Mouse (Mus musculus): ENCODE measurements at regions not wholly inside any gene's neighbourhood (a gene's known extent, or its start where the extent isn't known, plus 50 kb on each side); places are given as distances from the start of the nearest gene placed in this dataset.

DNA sequence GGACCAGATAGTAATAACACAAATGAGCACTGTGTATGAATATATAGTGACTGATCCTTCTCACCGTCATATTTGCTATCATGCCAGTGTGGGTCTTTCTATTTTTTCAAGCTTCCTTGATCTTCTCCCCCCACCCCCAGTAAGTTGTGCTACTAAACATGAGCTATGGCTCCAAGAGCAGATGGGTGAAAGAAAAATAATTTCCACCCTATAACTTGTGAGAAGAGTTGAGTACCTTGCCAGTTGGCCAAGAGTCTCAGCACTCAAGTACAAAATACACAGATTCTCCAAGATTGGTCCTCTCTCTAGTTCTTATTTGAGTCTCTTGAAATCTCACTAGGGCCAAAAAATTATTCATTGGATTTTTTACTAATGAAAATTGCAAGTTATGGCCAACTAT is 777.3 kb downstream of the Cypt12 start:
- no peaks in the 10 kb centered on the region for H3K4me1 ChIP-seq (replicated peaks; ENCODE audit: control insufficient read depth, insufficient read depth, low read length)
- H3K9me3 ChIP-seq (ENCODE audit: control insufficient read depth), result no peaks in the 10 kb centered on the region
- H3K36me3 ChIP-seq (ENCODE audit: control insufficient read depth, insufficient read depth), result no peaks in the 10 kb centered on the region
- no peak overlapping the region for H3K9ac ChIP-seq (ENCODE audit: low read depth, low read length)
- no peak overlapping the region for H3K4me3 ChIP-seq (ENCODE audit: low read depth, low read length)
- ATAC-seq, result no peak
- H3K4me2 ChIP-seq (replicated peaks; ENCODE audit: low read depth), result no peak overlapping the region
- 94% methylated on average over 1 of the region's 1 CpGs for WGBS
- TF ChIP-seq CTCF (IDR thresholded peaks at IDR 0.05; ENCODE audit: low read depth), result no peak
- H3K27me3 ChIP-seq (replicated peaks; ENCODE audit: control insufficient read depth, insufficient read depth, low read length), result no peaks in the 10 kb centered on the region
- no peak overlapping the region for H3K27ac ChIP-seq (ENCODE audit: low read depth, low read length)

GRCm38 (mm10) chr3:18731251-18731650 is 783.0 kb downstream of the Cypt12 start:
- Histone ChIP-seq H3K27me3 (replicated peaks; ENCODE audit: control insufficient read depth, insufficient read depth, low read length) (no peaks in the 10 kb centered on the region), H3K36me3 (ENCODE audit: control insufficient read depth, insufficient read depth) (no peaks in the 10 kb centered on the region), H3K9me3 (ENCODE audit: control insufficient read depth) (no peaks in the 10 kb centered on the region), H3K4me3 (ENCODE audit: low read depth, low read length) (no peak overlapping the region), H3K4me2 (replicated peaks; ENCODE audit: low read depth) (no peak overlapping the region), H3K9ac (ENCODE audit: low read depth, low read length) (no peak overlapping the region), H3K4me1 (replicated peaks; ENCODE audit: control insufficient read depth, insufficient read depth, low read length) (no peaks in the 10 kb centered on the region), H3K27ac (ENCODE audit: low read depth, low read length) (no peak overlapping the region)
- no peak for TF ChIP-seq CTCF (IDR thresholded peaks at IDR 0.05; ENCODE audit: low read depth)
- ATAC-seq, result no peak
- WGBS, result 56% methylated on average over 1 of the region's 1 CpGs

DNA sequence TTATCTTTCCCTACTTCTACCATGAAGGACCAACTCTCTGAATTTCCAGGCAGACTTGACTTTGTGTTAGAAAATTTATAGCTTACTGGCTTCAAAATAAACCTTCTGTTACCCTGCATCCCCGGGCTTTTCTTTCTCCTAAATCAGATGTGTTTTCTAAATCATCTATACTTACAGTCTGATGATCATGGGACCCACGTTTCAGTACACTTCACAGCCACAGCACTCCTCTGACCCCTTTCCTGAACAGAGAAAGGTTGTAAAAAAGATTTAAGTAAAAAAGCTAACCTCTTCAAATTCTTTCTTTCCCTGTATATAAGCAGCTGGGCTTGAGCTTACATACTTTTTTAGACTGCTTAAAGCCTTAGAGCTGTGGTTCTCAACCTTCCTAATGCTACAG is 783.5 kb downstream of the Cypt12 start:
- no peak for ATAC-seq
- 50% methylated on average over 2 of the region's 2 CpGs for WGBS

GRCm38 (mm10) chr3:18733540-18733939 is 785.3 kb downstream of the Cypt12 start:
- Histone ChIP-seq H3K4me2 (replicated peaks; ENCODE audit: low read depth) (no peak overlapping the region), H3K36me3 (ENCODE audit: control insufficient read depth, insufficient read depth) (no peaks in the 10 kb centered on the region), H3K4me3 (ENCODE audit: low read depth, low read length) (no peak overlapping the region), H3K27ac (ENCODE audit: low read depth, low read length) (no peak overlapping the region), H3K4me1 (replicated peaks; ENCODE audit: control insufficient read depth, insufficient read depth, low read length) (no peaks in the 10 kb centered on the region), H3K27me3 (replicated peaks; ENCODE audit: control insufficient read depth, insufficient read depth, low read length) (no peaks in the 10 kb centered on the region), H3K9ac (ENCODE audit: low read depth, low read length) (no peak overlapping the region), H3K9me3 (ENCODE audit: control insufficient read depth) (no peaks in the 10 kb centered on the region)
- no peak for ATAC-seq
- WGBS, result 54% methylated on average over 1 of the region's 1 CpGs
- no peak for TF ChIP-seq CTCF (IDR thresholded peaks at IDR 0.05; ENCODE audit: low read depth)

More for the DNA sequence above, 783.5 kb downstream of the Cypt12 start:
- no peak overlapping the region for H3K9ac ChIP-seq (ENCODE audit: low read depth, low read length)
- H3K4me1 ChIP-seq (replicated peaks; ENCODE audit: control insufficient read depth, insufficient read depth, low read length), result no peaks in the 10 kb centered on the region
- H3K27ac ChIP-seq (ENCODE audit: low read depth, low read length), result no peak overlapping the region
- H3K36me3 ChIP-seq (ENCODE audit: control insufficient read depth, insufficient read depth), result no peaks in the 10 kb centered on the region
- H3K9me3 ChIP-seq (ENCODE audit: control insufficient read depth), result no peaks in the 10 kb centered on the region
- TF ChIP-seq CTCF (IDR thresholded peaks at IDR 0.05; ENCODE audit: low read depth), result no peak
- H3K27me3 ChIP-seq (replicated peaks; ENCODE audit: control insufficient read depth, insufficient read depth, low read length), result no peaks in the 10 kb centered on the region
- no peak overlapping the region for H3K4me3 ChIP-seq (ENCODE audit: low read depth, low read length)
- no peak overlapping the region for H3K4me2 ChIP-seq (replicated peaks; ENCODE audit: low read depth)

DNA sequence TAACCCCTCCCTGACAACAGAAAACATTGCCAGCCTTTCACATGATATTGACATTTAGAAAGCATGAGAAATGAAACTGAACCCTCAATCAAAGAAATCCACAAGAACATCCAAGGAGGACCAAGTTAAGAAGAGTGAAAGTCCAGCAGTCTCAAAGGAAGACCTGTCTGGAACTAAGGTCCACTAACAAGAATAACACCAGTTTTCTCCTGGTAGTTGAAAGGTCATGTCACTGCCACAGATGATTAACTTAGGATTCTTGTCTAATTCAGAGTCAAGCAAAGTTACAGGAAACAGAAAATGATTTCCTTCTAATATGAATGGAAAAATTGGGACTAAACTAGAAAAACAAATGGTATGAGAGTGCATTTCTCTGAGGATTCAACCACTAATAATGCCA is 790.7 kb downstream of the Cypt12 start:
- Histone ChIP-seq H3K27ac (ENCODE audit: low read depth, low read length) (no peak overlapping the region), H3K36me3 (ENCODE audit: control insufficient read depth, insufficient read depth) (no peaks in the 10 kb centered on the region), H3K4me2 (replicated peaks; ENCODE audit: low read depth) (no peak overlapping the region), H3K4me1 (replicated peaks; ENCODE audit: control insufficient read depth, insufficient read depth, low read length) (no peaks in the 10 kb centered on the region), H3K9me3 (ENCODE audit: control insufficient read depth) (no peaks in the 10 kb centered on the region), H3K9ac (ENCODE audit: low read depth, low read length) (no peak overlapping the region), H3K27me3 (replicated peaks; ENCODE audit: control insufficient read depth, insufficient read depth, low read length) (no peaks in the 10 kb centered on the region), H3K4me3 (ENCODE audit: low read depth, low read length) (no peak overlapping the region)
- TF ChIP-seq CTCF (IDR thresholded peaks at IDR 0.05; ENCODE audit: low read depth), result no peak
- no peak for ATAC-seq

- 89% methylated on average over 4 of the region's 4 CpGs for WGBS
- no peaks in the 10 kb centered on the region for H3K36me3 ChIP-seq (ENCODE audit: control insufficient read depth, insufficient read depth)
- H3K27ac ChIP-seq (ENCODE audit: low read depth, low read length), result no peak overlapping the region
- no peaks in the 10 kb centered on the region for H3K27me3 ChIP-seq (replicated peaks; ENCODE audit: control insufficient read depth, insufficient read depth, low read length)
- H3K4me2 ChIP-seq (replicated peaks; ENCODE audit: low read depth), result no peak overlapping the region
- no peak for ATAC-seq
- H3K4me1 ChIP-seq (replicated peaks; ENCODE audit: control insufficient read depth, insufficient read depth, low read length), result no peaks in the 10 kb centered on the region
- H3K9me3 ChIP-seq (ENCODE audit: control insufficient read depth), result no peaks in the 10 kb centered on the region
- no peak overlapping the region for H3K9ac ChIP-seq (ENCODE audit: low read depth, low read length)
- H3K4me3 ChIP-seq (ENCODE audit: low read depth, low read length), result no peak overlapping the region
- no peak for TF ChIP-seq CTCF (IDR thresholded peaks at IDR 0.05; ENCODE audit: low read depth)
Measured at GRCm38 (mm10) chr3:18740344-18740743, 792.1 kb downstream of the Cypt12 start.

DNA sequence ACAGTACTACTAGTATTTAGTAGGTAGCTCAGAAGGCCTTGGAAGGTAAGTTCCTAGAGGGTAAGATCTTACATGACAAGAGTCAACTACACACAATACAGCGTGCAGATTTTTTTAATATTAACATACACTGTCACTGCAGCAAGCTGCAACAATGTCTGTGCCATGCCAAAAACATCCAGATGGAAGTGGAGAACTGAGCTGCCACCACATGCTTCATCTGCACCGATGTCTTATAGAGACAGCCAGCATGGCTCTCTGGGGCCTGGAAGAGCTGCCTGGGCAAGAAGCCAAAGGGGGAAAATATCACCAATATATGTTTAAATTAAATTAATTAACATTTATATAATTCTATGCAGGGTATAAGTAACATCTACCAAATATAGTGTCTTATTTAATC is 795.3 kb downstream of the Cypt12 start:
- no peaks in the 10 kb centered on the region for H3K36me3 ChIP-seq (ENCODE audit: control insufficient read depth, insufficient read depth)
- H3K9me3 ChIP-seq (ENCODE audit: control insufficient read depth), result no peaks in the 10 kb centered on the region
- no peaks in the 10 kb centered on the region for H3K27me3 ChIP-seq (replicated peaks; ENCODE audit: control insufficient read depth, insufficient read depth, low read length)
- 65% methylated on average over 2 of the region's 2 CpGs for WGBS
- no peak overlapping the region for H3K4me2 ChIP-seq (replicated peaks; ENCODE audit: low read depth)
- H3K4me1 ChIP-seq (replicated peaks; ENCODE audit: control insufficient read depth, insufficient read depth, low read length), result no peaks in the 10 kb centered on the region
- no peak overlapping the region for H3K4me3 ChIP-seq (ENCODE audit: low read depth, low read length)
- H3K9ac ChIP-seq (ENCODE audit: low read depth, low read length), result no peak overlapping the region
- TF ChIP-seq CTCF (IDR thresholded peaks at IDR 0.05; ENCODE audit: low read depth), result no peak
- no peak overlapping the region for H3K27ac ChIP-seq (ENCODE audit: low read depth, low read length)
- no peak for ATAC-seq
